Mouse (Mus musculus) left cerebral cortex, postnatal 36 days (tissue): ENCODE results near the gene Tssk2. TPM values are rescaled to one million over a fixed set of nuclear protein-coding genes. Genes with fewer than 3 reads are reported as not detected.

ENCODE experiments used
- DNase-seq, 2 experiments: peaks; one replicate each; pipeline ENCODE4 v3.0.0; 2021 to 2022; ENCODE audit warnings: low spot score in 2 of 2, mixed read lengths in 1 of 2
- intact Hi-C: fragments of 180-260 bp; cut with DNase I; formaldehyde crosslinking; loops from one replicate; pipeline ENCODE4 v1.15.1; 2025
- total RNA-seq, 2 experiments: library from RNA; stranded (reverse); gene quantifications; 2 replicates each; pipeline ENCODE4 v1.2.3; 2021

Gene Tssk2
- total RNA-seq, 2 experiments from 2014 or later, result not detected

DNA sequence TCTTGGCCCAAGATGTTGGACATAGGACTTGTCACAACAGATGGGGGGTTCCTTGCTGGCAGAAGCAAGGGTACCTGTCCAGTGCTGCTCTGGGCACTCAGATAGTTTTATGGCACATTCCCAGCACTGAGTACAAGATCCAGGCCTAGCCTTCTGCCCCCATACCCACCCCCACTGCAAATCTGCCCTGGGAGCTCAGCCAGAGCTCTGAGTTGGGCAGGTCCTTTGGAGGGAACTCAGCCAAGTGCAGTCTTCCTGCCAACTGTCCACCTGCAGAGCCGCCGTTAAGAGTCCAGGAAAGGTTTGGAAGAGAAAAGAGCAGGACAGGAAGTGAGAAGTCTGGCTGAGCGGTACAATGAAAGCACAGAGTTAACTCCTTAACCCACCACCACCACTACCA lies 5.8 kb upstream of the Tssk2 start:
- intact Hi-C loops, result no loop called here
- no peak for DNase-seq

DNA sequence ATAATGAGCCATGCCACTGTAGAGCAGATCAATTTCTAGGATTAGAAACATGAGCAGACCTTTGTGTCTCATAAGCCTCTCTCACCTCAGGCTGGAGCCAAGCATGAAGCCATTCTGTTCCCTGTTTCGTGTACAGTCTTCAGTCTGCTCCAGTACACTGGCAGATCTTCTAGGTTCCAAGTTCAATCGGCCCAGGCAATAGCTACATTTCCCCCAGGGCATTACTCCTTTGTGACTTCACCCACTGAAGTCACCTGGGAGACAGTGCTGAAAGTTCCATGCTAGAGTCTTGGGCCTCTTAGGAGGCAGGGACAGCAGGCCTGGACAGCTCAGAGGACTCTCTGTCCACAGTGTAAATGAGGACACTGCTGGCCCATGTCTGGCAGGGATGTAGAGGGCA lies 4.5 kb upstream of the Tssk2 start, which contains the start of gene Tssk1:
TSS of gene Tssk1 (plus strand) at position 301 of the 400 bp plus-strand sequence.
- intact Hi-C loops, result no loop called here
- DNase-seq, result no peak

DNA sequence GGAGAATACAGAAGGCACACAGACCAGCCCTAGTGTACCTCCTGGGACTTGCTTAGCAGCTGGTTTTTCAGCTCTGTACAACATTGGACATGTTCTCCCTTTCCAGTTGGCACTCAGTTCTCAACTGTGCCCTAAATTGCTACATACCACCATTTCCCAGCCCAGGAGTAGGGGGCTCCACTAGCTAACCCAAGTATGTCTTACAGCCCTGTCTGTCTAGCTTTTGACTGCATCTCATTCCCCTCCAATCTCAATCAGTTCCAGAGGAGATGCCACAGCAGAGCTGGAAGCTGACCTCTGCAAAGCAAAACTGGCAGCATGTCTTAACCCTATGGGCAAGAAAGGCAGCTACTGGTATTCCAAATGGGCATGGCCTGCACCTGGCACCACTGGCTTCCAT lies 2.3 kb upstream of the Tssk2 start:
- DNase-seq, result no peak
- intact Hi-C loops, result no loop called here

DNA sequence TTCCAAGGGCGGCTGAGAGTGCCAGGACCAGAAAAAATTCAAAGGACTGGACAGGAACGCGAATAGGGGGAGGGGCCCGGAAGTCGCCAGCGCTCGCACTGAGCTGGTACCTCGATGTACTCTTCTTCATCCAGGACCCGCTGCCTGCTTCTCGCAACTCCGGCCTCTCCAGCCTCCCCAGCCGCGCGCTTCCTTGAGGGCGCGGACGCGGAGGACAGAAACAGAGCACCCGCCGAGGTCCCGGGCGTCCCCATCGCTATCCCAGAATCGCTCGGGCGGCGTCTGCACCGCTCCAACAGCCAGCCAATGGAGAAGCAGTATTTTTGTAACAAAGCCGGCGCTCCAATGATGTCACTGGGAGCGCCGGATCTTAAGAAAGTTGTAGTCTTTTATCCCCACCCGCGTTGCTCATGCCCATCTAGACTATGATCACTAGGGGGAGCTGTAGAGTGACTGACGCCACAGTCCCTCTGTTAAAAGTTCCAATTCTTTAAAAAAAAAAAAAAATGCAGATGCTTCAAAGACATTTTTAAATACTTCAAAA lies 12.7 kb downstream of the Tssk2 start, which contains the start of gene Ess2:
TSS of gene Ess2 (minus strand) at position 297 of the 544 bp plus-strand sequence.
- intact Hi-C loops, result loop anchor here (5.0 kb wide), 2 partner anchors 76 to 126 kb away; no protein-coding TSS in a partner anchor
- DNase-seq, result peak; percentile 93 to 94

DNA sequence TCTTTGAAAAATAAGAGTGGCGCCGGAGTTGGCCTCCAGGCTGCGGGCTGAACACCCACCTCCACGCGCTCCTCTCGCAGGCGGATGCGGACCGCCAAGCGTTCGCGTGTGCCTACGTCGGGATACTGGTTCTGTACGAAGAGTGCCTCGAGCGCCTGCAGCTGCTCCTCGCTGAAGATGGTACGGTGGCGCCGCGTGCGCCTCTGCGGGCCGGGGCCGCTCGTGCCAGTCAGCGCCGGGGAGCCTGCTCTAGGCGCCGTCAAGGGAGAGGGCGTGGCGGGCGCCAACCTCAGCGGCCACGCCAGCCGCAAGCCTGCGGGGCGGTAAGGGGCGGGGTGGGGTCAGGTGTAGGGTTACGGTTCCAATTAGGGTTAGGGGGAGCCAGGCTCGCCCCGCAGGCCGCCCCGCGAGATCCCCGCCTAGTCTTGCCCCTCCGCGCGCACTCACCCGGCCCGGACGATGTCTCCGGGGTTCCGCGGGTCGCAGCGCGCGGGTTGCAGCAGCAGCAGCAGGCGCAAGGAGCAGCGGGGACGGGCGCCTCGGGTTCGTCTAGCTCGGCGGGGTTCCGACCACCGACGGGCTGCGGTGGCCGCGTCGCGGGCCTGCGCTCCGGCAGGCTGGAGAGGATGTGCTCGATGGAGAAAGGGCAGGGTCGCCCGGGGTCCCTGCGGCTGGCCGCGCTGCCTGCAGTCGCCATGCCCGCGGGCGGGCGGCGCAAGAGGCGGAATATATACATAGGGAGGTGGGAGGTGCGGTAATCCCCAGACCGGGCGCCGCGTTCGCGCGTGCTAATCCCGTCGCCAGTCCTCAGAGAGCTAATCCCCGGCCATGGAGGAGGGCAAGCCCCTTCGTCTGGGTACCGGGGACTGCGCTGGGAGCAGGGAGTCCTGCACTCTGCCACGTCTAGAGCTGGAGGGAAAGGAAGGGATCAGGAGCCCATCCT lies 16.1 kb downstream of the Tssk2 start, which contains the start of gene Gsc2:
TSS of gene Gsc2 (minus strand) at position 753 of the 943 bp plus-strand sequence.
- intact Hi-C loops, result loop anchor here (5.0 kb wide), 2 partner anchors 73 to 123 kb away; no protein-coding TSS in a partner anchor
- DNase-seq, result peak in 1 of 2 experiments; percentile 23

DNA sequence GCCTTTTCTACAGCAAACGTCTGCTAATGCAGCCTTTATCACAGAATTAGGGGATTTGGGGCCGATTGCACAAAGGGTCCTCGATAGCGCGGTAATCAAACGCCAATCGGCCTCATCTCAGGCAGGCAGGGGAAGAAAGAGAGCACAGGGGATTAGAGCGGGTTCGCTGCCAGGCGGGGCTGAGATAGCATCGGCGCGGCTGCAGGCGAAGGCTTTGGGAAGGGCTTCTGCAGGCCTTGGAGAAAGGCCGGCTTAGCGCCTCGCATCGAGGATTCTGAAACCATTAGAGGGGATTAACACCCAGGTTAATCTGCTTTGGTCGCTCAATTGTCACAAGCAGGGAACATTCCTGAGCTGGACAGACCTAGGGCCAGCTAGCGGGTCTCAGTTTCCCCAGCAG lies 22.1 kb downstream of the Tssk2 start:
- intact Hi-C loops, result loop anchor here (5.0 to 10.0 kb wide), 2 partner anchors 127 to 304 kb away; no protein-coding TSS in a partner anchor

DNA sequence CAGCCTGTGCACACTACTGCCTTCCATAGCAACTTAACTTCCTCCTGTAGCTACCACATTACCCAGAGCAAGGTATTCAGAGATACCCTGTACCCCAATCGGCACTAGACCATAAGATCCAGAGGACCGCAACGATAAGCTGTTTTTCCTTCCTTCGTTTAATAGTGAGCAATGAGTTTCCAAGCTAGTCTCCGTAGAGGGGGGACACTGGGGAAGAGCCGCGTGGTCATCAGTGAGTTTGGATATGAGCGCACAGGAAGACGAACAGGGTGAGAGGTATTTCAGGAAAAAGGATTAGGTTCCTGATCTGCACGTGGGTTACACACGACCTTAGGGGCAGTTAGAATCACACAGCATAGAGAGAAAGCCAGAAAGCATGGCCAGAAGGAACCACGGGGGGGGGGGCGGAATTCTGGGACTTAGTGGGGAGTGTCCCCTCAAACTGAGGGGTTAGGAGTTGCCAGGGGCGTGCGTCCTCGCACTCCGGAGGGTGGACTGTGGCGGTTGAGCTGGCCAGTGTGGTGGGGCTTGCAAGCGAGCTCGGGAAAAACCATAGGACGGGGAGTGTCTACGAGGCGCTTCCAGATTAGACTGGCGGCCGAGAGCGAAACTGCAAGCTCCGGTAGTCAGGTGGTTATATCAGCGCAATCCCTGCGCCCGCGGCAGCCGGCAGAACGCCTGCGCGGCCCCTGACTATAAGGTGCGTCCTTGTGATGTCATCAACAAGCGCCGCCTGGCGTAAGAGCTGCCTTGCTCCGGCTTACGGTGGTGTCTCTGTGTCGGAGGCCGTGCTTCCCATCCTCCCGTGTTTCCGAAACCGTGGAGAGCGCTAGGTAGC lies 23.1 kb downstream of the Tssk2 start:
- intact Hi-C loops, result loop anchor here (5.0 to 10.0 kb wide), 2 partner anchors 126 to 303 kb away; no protein-coding TSS in a partner anchor
- DNase-seq, result peak; percentile 95 to 96

More for the DNA sequence above, 22.1 kb downstream of the Tssk2 start:
- DNase-seq, result no peak

DNA sequence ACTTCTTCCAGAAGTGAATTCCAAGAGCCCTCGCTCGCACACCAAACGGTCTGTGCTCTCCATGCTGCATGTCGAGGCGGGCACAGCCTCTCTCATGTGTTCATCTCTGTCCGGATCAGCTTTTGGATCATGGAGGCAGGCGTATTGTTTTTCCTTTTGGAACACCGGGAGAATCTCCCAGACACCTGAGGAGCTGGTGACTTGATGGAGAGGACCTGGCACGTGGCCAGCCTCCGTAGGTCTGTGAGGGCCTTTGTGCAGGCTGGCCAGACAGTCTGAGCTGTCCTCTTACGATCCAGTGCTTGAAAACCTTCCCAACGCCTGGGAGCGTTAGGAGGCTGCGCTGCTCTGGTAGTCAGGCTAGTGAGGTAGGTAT lies 23.7 kb downstream of the Tssk2 start:
- intact Hi-C loops, result loop anchor here (5.0 to 10.0 kb wide), 2 partner anchors 125 to 303 kb away; no protein-coding TSS in a partner anchor
- DNase-seq, result no peak

DNA sequence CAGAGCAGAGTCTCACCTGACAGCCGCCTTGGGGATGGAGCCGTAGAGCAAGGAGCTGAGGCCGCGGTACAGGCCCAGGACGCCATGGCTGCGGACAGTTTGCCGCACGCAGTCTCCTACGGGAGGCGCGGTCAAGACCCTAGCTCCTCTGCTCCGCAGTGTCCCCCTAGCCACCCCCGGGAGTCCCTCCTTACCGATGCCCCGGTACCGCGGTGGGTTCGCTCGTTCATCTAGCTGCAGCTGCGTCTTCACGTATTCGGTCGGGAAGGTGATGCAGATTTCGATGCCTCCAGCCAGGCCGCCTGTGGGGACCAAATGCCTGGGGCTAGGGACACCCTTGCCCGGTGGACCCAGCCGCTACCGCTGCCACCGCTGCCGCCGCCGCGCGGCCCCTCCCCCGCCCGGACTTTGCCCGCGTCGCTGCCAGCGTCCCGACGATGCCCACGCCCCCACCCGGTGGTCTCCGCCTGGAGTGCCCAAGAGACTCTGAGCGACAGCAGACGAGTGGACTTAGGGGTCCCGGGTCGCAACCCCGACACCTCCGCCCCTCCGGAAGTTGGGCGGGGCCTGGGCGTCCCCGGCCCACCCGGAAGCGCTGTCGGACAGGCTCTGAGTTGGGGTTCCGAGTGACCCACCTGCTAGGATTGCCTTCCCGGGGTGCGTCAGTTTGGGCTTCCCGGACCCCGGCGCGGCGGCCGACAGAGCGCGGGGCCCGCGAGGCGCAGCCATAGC lies 29.1 kb downstream of the Tssk2 start:
- intact Hi-C loops, result loop anchor here (5.0 to 10.0 kb wide), 2 partner anchors 60 to 297 kb away; no protein-coding TSS in a partner anchor
- DNase-seq, result peak; percentile 37 to 49

DNA sequence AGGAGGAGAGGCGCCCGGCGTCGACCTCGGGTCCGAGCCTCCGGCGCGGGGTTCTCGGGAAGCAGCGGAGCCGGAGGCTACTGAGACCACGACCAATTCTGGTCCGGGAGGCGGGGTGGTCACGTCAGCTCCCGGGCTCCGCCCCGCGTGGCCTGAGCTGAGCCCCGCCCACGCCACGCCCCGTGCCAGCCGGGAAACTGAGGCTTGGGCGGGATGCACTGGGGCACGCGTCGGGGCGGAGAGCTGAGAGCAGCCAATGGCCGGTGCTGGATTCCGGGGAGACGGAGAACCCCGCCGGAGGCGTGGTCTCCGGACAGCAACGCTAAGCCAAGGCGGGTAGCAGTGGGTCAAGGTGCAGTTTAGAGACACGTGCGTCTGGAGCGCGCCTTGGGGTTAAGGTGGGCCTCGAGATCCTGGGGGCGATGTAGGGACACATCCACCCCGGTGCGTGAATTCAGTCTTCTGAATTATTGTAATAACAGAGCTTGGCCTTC lies 29.7 kb downstream of the Tssk2 start, which contains the start of gene Slc25a1:
TSS of gene Slc25a1 (minus strand) at position 133 of the 494 bp plus-strand sequence.
- intact Hi-C loops, result loop anchor here (5.0 to 10.0 kb wide), 2 partner anchors 59 to 297 kb away; no protein-coding TSS in a partner anchor
- peak; percentile 85 to 87 for DNase-seq

DNA sequence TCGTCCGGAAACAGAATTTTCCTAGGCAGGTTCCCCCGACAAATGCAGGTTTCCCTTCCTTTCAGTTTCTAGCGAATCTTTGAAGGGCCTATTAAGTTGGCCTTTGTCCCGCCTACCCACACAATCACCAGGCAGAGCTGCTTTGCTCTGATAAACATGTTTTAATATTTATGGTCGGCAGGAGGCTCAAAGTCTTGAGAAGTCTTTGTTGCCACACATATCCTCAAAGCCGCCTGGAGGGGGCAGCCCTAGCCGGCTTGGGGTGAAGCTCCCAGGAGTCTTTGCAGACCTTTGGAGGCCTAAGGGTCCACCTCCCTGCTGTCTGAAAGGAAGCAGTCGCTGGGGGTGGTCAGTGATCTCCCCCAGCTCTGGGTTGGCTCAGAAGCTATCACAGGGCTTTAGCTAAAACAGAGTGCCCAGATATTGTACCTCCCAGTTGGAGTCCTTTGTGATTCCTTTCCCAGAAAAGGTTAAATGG lies 30.2 kb downstream of the Tssk2 start:
- intact Hi-C loops, result loop anchor here (5.0 to 10.0 kb wide), 2 partner anchors 59 to 296 kb away; no protein-coding TSS in a partner anchor
- peak; percentile 32 to 55 for DNase-seq

DNA sequence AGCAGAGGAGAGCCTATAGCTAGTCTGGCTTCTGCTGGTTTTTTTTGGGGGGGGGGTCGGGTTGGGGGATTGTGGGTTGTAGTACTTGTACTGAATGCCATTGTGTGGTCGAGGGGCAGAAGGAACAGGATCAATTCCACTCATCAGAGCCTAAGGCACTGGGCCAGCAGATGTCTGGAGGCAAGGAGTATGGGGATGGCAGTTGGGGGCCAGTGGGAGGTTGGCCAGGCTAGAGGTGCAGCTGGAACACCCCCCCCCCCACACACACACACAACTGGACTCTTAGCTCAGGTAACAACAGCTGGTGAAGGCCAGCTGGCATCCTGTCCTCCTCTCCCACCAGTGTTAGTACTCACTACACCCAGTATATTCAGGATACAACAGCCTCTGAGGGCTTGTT lies 30.8 kb downstream of the Tssk2 start:
- no peak for DNase-seq
- intact Hi-C loops, result loop anchor here (5.0 to 10.0 kb wide), 2 partner anchors 58 to 296 kb away; no protein-coding TSS in a partner anchor

DNA sequence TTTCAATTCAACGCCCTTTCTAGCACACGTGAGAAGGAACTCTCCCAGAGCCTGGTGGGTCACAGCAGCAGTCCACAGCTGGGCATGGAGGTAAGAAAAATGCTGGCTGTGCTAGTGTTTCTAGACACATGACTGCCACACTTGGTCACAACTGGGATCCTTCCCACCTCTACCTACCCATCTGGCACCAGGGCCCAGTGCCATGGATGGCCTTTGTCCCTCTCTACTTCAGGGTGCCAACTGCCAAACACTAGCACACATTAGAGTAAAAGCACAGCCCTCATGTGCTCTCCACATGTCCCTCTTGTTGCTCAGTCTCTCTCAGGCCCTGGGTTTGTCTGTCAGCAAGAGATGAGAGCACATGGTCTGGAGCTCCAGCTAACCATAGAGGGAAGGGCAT lies 31.2 kb downstream of the Tssk2 start:
- DNase-seq, result no peak
- intact Hi-C loops, result loop anchor here (5.0 to 10.0 kb wide), 2 partner anchors 58 to 295 kb away; no protein-coding TSS in a partner anchor

DNA sequence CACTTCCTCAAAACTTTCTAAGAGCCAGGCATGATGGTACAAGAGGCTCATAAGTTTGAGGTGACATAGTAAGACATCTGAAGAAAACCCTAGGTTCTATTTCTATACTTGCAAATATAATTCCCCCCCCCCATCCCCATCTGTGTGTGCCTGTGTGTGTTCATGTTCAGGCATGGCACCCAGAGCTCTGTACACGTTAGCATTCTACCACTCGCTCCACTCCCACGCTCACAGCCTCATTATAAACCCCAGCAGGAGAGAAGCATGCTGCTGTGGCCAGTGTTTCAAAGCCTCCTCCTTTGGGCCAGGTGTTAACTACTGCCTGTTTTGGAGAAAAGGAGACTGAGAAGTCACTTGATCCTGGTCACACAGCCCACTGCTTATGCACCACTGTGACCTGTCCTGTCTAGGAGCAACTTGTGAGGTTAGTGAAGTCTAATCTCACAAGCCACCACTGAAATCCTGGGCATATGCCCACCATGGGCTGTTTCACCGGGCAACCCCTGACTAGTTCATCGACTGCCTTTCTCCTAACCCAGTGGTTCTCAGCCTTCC lies 33.5 kb downstream of the Tssk2 start:
- intact Hi-C loops, result no loop called here
- no peak for DNase-seq

DNA sequence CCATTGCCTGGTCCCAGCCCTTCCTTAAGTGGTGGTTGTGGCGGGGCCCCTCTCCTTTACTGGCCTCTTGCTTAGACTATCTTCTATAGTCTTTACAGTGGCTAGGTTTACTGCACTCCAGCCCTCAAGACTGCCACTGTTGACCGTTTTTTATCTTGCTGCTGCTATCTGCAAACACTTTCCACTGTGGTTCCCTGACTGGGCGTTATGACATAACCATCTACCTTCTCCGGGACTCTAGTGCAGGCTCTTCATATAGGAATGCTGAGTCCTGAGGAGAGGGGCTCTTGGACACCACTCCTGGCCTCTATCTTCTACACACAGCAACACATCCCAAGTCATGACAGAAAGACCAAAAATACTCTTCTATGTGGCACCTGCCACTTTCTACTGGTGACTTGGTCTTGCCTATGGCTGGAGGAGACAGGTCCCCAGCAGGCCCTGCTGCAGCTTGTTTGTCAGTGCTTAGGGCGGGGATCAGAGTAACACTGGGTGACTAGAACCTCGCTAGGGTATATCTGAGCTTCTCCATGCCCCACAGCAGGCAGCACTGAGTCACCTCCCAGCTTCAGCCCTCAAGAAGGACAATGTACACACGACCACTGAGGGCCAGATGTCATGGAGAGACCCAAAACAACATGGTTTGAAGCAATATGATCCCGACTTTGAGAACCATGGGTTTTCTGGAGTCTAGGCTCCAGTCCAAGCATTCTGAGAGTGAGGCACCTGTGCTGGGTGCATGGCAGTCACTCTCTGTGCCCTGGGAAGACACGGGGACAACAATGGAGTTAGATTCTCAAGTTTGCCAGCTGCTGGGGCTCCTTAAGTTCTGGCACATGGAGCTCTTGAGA lies 35.4 kb downstream of the Tssk2 start:
- DNase-seq, result no peak
- intact Hi-C loops, result no loop called here

DNA sequence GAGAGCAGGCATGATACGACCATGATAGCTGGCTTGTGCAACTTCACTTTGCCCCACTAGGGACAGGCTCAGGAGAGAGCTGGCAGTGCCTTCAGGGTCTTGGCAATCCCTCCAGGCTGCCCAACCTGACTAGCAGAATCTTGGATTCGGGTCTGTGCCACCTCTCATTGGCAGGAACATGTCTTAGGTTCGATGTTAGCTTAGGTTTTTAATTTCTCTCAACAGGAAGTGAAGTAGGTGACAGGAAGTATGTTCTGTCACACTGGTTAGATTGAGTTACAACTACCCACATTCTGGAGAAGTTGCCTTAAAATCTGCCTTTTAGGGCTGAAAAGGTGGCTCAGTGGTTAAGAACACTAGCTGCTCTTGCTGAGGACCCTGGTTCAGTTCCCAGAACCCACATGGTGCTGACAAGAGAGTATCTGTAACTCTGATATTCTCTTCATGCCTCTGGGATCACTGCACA lies 36.0 kb downstream of the Tssk2 start:
- intact Hi-C loops, result no loop called here
- no peak for DNase-seq

DNA sequence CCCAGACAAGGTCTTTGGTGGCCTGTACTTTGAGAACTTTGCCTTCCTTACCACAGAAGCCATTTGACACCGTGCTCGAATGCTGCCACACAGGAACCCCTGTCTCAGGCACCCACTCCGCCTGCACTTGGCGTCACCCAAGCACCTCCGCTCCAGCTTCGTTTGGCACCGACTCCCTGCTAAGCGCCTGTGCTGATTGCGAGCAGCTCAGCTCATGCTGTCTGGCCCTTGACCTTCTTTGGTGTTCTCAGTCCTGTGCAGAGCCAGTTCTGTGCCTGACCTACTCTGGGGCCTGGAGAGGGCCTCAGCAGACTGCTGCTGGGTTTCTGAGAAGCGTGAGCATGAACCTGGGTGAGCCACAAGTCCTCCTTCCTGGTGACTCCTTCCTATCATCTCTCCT lies 38.3 kb downstream of the Tssk2 start:
- DNase-seq, result no peak
- intact Hi-C loops, result no loop called here
